Comparison of ENCODE assay signal across 31 mouse cellular contexts in the genomic region with DNA sequence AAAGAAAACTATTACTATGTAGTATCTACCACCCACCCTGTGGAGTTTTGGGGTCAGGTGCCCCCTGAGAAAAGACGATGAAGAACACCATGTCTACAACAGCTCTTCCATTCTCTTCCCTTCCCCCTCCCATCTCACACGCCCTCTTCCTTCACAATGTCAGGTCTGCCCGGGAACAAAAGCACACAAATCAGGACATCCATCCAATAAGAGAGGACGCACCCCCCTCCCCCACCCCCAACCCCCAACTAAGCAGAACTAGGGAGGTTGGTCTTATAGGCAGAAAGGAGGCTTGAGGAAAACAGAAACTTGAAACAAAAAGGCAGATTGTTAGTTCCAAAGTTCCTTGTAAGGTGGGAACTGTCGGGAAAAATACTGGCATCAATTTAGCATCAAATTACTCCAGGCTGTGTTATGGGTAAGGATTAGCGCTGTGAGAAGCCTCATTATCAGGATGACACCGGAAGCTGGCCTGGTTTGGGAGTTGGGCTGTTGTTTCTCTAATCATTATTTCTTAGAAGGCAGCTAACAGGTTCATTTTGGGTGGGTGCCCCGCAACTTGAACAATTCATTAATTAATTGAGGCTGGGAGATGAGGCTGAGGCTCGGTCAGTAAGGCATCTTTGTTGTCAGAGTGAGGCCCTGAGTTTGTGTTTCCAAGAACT. TPM values are rescaled to one million over a fixed set of nuclear protein-coding genes. Genes with fewer than 3 reads are reported as not detected.
DNase-seq lines count a peak whose midpoint lies in the region; ATAC-seq and TF ChIP-seq lines count a peak whose summit lies in the region.
"Had no signal": no experiment of that assay in that cellular context is flagged by ENCODE, and none has a peak within 500 bp of the region (broad histone marks: within the 10 kb centered on the region; RNA-seq: fewer than 3 reads in every experiment).

No protein-coding gene starts in this region.

- H3K27ac ChIP-seq in forebrain, embryonic 12.5 days, result no peak overlapping the region
- no peak overlapping the region for H3K27ac ChIP-seq in forebrain, embryonic 15.5 days (replicated peaks)
- H3K27ac ChIP-seq in ES-Bruce4 (ENCODE audit: insufficient read depth, low read length), result peak overlapping the region; percentile 93
- no peak overlapping the region; the same call in 1 of the 2 replicates for H3K27ac ChIP-seq in embryonic facial prominence, embryonic 10.5 days (replicated peaks)
- H3K27ac ChIP-seq in neural tube, embryonic 15.5 days (replicated peaks), result no peak overlapping the region
- H3K27ac ChIP-seq in heart, embryonic 11.5 days (ENCODE audit: low read depth, low read length), result no peak overlapping the region
- H3K27ac ChIP-seq: embryonic facial prominence, embryonic 15.5 days; heart, adult 2 months; heart, embryonic 13.5 days; hindbrain, embryonic 13.5 days; liver, embryonic 12.5 days; midbrain, embryonic 15.5 days had no signal

- H3K9me3 ChIP-seq in forebrain, embryonic 12.5 days, result no peaks in the 10 kb centered on the region
- H3K9me3 ChIP-seq in forebrain, embryonic 15.5 days, result no peaks in the 10 kb centered on the region
- H3K9me3 ChIP-seq in ES-Bruce4 (replicated peaks; ENCODE audit: control insufficient read depth, insufficient read depth, low read length, poor library complexity, severe bottlenecking), result no peaks in the 10 kb centered on the region
- no peaks in the 10 kb centered on the region for H3K9me3 ChIP-seq in embryonic facial prominence, embryonic 10.5 days
- H3K9me3 ChIP-seq in neural tube, embryonic 15.5 days (replicated peaks), result no peaks in the 10 kb centered on the region
- no peaks in the 10 kb centered on the region for H3K9me3 ChIP-seq in heart, embryonic 11.5 days (replicated peaks; ENCODE audit: control insufficient read depth, low read length)
- H3K9me3 ChIP-seq: embryonic facial prominence, embryonic 15.5 days; heart, embryonic 13.5 days; hindbrain, embryonic 13.5 days; liver, embryonic 12.5 days; megakaryocyte, embryonic 14.5 days; midbrain, embryonic 15.5 days had no signal

- TF ChIP-seq CTCF in ES-Bruce4 (IDR thresholded peaks at IDR 0.05; ENCODE audit: low read depth, low read length), result no peak

- peaks cover 21% of the 10 kb centered on the region for H3K4me1 ChIP-seq in forebrain, embryonic 12.5 days
- peaks cover 16% of the 10 kb centered on the region for H3K4me1 ChIP-seq in forebrain, embryonic 15.5 days
- peaks cover 12% of the 10 kb centered on the region for H3K4me1 ChIP-seq in ES-Bruce4 (ENCODE audit: control insufficient read depth, insufficient read depth, low read length)
- peaks cover 41% of the 10 kb centered on the region for H3K4me1 ChIP-seq in embryonic facial prominence, embryonic 10.5 days
- H3K4me1 ChIP-seq in neural tube, embryonic 15.5 days, result peaks cover 11% of the 10 kb centered on the region
- H3K4me1 ChIP-seq in heart, embryonic 11.5 days (ENCODE audit: control insufficient read depth, insufficient read depth, low read length), result peaks cover 8% of the 10 kb centered on the region

- no peak overlapping the region for H3K4me2 ChIP-seq in forebrain, embryonic 12.5 days
- no peak overlapping the region for H3K4me2 ChIP-seq in forebrain, embryonic 15.5 days (replicated peaks)
- no peak overlapping the region for H3K4me2 ChIP-seq in neural tube, embryonic 15.5 days
- H3K4me2 ChIP-seq in heart, embryonic 11.5 days, result no peak overlapping the region
- H3K4me2 ChIP-seq: embryonic facial prominence, embryonic 15.5 days; heart, embryonic 13.5 days; hindbrain, embryonic 13.5 days; liver, embryonic 12.5 days; midbrain, embryonic 15.5 days had no signal

- TF ChIP-seq EP300 in ES-Bruce4 (IDR thresholded peaks at IDR 0.05; ENCODE audit: insufficient read depth, low read depth, low read length), result 0 out of 2 replicates have a peak, but pooled peaks have one; percentile 33

- DNase-seq in ES-CJ7 (ENCODE audit: low read depth, low spot score), result peak; percentile 86
- peak; percentile 23 for DNase-seq in embryonic facial prominence, embryonic 10.5 days (ENCODE audit: low spot score)
- no peak for DNase-seq in urinary bladder, adult 2 months (ENCODE audit: low spot score)
- DNase-seq: adrenal gland, postnatal 25 days; B cell, adult 2 months; cerebellum, adult 18-20 months; cerebellum, postnatal 25 days; heart, adult 2 months; heart, postnatal 10 days; kidney, adult 9 months; kidney, postnatal 10 days; layer of hippocampus, postnatal 36 days; left cerebral cortex, postnatal 4 days; liver, postnatal 0 days; lung, postnatal 4 days; right cerebral cortex, postnatal 14 days; thymus, postnatal 4 days had no signal

- no peak for TF ChIP-seq POLR2A in ES-Bruce4 (IDR thresholded peaks at IDR 0.05; ENCODE audit: insufficient read depth, low read length)

- H3K9ac ChIP-seq in forebrain, embryonic 12.5 days, result no peak overlapping the region
- no peak overlapping the region for H3K9ac ChIP-seq in forebrain, embryonic 15.5 days (replicated peaks)
- H3K9ac ChIP-seq in ES-Bruce4 (ENCODE audit: low read depth, poor library complexity, severe bottlenecking), result no peak overlapping the region
- no peak overlapping the region for H3K9ac ChIP-seq in neural tube, embryonic 15.5 days (replicated peaks)
- H3K9ac ChIP-seq in heart, embryonic 11.5 days (ENCODE audit: low read depth, low read length), result no peak overlapping the region
- H3K9ac ChIP-seq: embryonic facial prominence, embryonic 15.5 days; heart, embryonic 13.5 days; hindbrain, embryonic 13.5 days; liver, embryonic 12.5 days; liver, postnatal 0 days; midbrain, embryonic 15.5 days had no signal

- peak; percentile 15; the same call in 1 of the 2 replicates for ATAC-seq in forebrain, embryonic 12.5 days (ENCODE audit: low FRiP score)
- ATAC-seq in forebrain, embryonic 15.5 days (replicated peaks), result no peak
- no peak for ATAC-seq in neural tube, embryonic 15.5 days (ENCODE audit: low FRiP score)
- ATAC-seq in heart, embryonic 11.5 days (replicated peaks; ENCODE audit: insufficient number of reproducible peaks, low FRiP score, low TSS enrichment), result no peak
- ATAC-seq: intestine, postnatal 0 days; liver, embryonic 12.5 days; liver, postnatal 0 days; midbrain, embryonic 15.5 days; Patski had no signal

- H3K36me3 ChIP-seq in forebrain, embryonic 12.5 days (replicated peaks), result no peaks in the 10 kb centered on the region
- H3K36me3 ChIP-seq in forebrain, embryonic 15.5 days, result no peaks in the 10 kb centered on the region
- H3K36me3 ChIP-seq in ES-Bruce4 (ENCODE audit: control insufficient read depth, insufficient read depth, low read length, poor library complexity, severe bottlenecking), result no peaks in the 10 kb centered on the region
- no peaks in the 10 kb centered on the region for H3K36me3 ChIP-seq in embryonic facial prominence, embryonic 10.5 days (replicated peaks)
- H3K36me3 ChIP-seq in neural tube, embryonic 15.5 days, result no peaks in the 10 kb centered on the region
- H3K36me3 ChIP-seq in heart, embryonic 11.5 days (ENCODE audit: control insufficient read depth, insufficient read depth, low read length), result no peaks in the 10 kb centered on the region
- H3K36me3 ChIP-seq: embryonic facial prominence, embryonic 15.5 days; heart, embryonic 13.5 days; hindbrain, embryonic 13.5 days; liver, embryonic 12.5 days; midbrain, embryonic 15.5 days had no signal

- WGBS in forebrain, embryonic 12.5 days, result 4% methylated on average over 9 of the region's 9 CpGs
- WGBS in forebrain, embryonic 15.5 days, result 3% methylated on average over 9 of the region's 9 CpGs
- WGBS in embryonic facial prominence, embryonic 10.5 days, result 5% methylated on average over 9 of the region's 9 CpGs
- 22% methylated on average over 9 of the region's 9 CpGs for WGBS in neural tube, embryonic 15.5 days
- 22% methylated on average over 9 of the region's 9 CpGs for WGBS in heart, embryonic 11.5 days (ENCODE audit: insufficient replicate concordance)

- no peak overlapping the region for H3K4me3 ChIP-seq in forebrain, embryonic 12.5 days (replicated peaks)
- no peak overlapping the region for H3K4me3 ChIP-seq in forebrain, embryonic 15.5 days
- no peak overlapping the region for H3K4me3 ChIP-seq in ES-Bruce4 (ENCODE audit: low read depth, low read length)
- H3K4me3 ChIP-seq in embryonic facial prominence, embryonic 10.5 days, result no peak overlapping the region
- H3K4me3 ChIP-seq in neural tube, embryonic 15.5 days (replicated peaks), result no peak overlapping the region
- H3K4me3 ChIP-seq in heart, embryonic 11.5 days (ENCODE audit: low read depth, low read length), result no peak overlapping the region
- H3K4me3 ChIP-seq: embryonic facial prominence, embryonic 15.5 days; heart, adult 2 months; heart, embryonic 13.5 days; hindbrain, embryonic 13.5 days; liver, embryonic 12.5 days; megakaryocyte, embryonic 14.5 days; midbrain, embryonic 15.5 days had no signal

- H3K27me3 ChIP-seq in forebrain, embryonic 12.5 days, result peaks cover 34% of the 10 kb centered on the region
- H3K27me3 ChIP-seq in forebrain, embryonic 15.5 days, result peaks cover 14% of the 10 kb centered on the region; the same call in 1 of the 2 replicates
- H3K27me3 ChIP-seq in ES-Bruce4 (ENCODE audit: control insufficient read depth, insufficient read depth, low read length, poor library complexity, severe bottlenecking), result no peaks in the 10 kb centered on the region
- H3K27me3 ChIP-seq in embryonic facial prominence, embryonic 10.5 days (replicated peaks; ENCODE audit: low read depth, poor library complexity, severe bottlenecking), result peaks cover 19% of the 10 kb centered on the region
- H3K27me3 ChIP-seq in neural tube, embryonic 15.5 days (replicated peaks), result peaks cover 20% of the 10 kb centered on the region
- H3K27me3 ChIP-seq in heart, embryonic 11.5 days (ENCODE audit: control insufficient read depth, insufficient read depth, low read length), result no peaks in the 10 kb centered on the region
- H3K27me3 ChIP-seq: heart, embryonic 13.5 days; Patski had no signal

RNA-seq across cellular contexts. Expression of a gene that starts 4.0 kb away (rescaled TPM):
- 5.2 and 5.3 TPM in 2 replicates for polyA plus RNA-seq in forebrain, embryonic 12.5 days (2016; fragmentation: Nextera tagmentation; extraction: Ambion mirVana)
- 4.5 and 5.8 TPM in 2 replicates for polyA plus RNA-seq in forebrain, embryonic 15.5 days (2015; fragmentation: Nextera tagmentation; extraction: Ambion mirVana)
- polyA plus RNA-seq in ES-Bruce4 (2011; ENCODE audit: insufficient read depth, insufficient read length, low read depth, missing spikeins), result 15.5 and 17.8 TPM in 2 replicates
- 5.2 and 7.2 TPM in 2 replicates for polyA plus RNA-seq in embryonic facial prominence, embryonic 10.5 days (2016; fragmentation: Nextera tagmentation; extraction: Ambion mirVana)
- polyA plus RNA-seq in urinary bladder, adult 2 months (2012; rRNA removed), result 6.6 and 7.6 TPM in 2 replicates
- polyA plus RNA-seq in neural tube, embryonic 15.5 days (2015; fragmentation: Nextera tagmentation; extraction: Ambion mirVana), result 6.5 and 7.7 TPM in 2 replicates
- polyA plus RNA-seq in heart, embryonic 11.5 days (2014; fragmentation: Nextera tagmentation; extraction: Ambion mirVana), result 19.1 and 19.6 TPM in 2 replicates

RNA-seq across cellular contexts. Expression of a gene that starts 43.0 kb away (rescaled TPM):
- 921 and 969 TPM in 2 replicates for polyA plus RNA-seq in forebrain, embryonic 12.5 days (2016; fragmentation: Nextera tagmentation; extraction: Ambion mirVana)
- 1,549 and 1,577 TPM in 2 replicates for polyA plus RNA-seq in forebrain, embryonic 15.5 days (2015; fragmentation: Nextera tagmentation; extraction: Ambion mirVana)
- polyA plus RNA-seq in ES-Bruce4 (2011; ENCODE audit: insufficient read depth, insufficient read length, low read depth, missing spikeins), result 319 and 354 TPM in 2 replicates
- polyA plus RNA-seq in embryonic facial prominence, embryonic 10.5 days (2016; fragmentation: Nextera tagmentation; extraction: Ambion mirVana), result 693 and 727 TPM in 2 replicates
- 364 and 515 TPM in 2 replicates for polyA plus RNA-seq in urinary bladder, adult 2 months (2012; rRNA removed)
- polyA plus RNA-seq in neural tube, embryonic 15.5 days (2015; fragmentation: Nextera tagmentation; extraction: Ambion mirVana), result 1,502 and 1,904 TPM in 2 replicates
- 639 and 662 TPM in 2 replicates for polyA plus RNA-seq in heart, embryonic 11.5 days (2014; fragmentation: Nextera tagmentation; extraction: Ambion mirVana)

RNA-seq across cellular contexts. Expression of a gene that starts 43.1 kb away (rescaled TPM):
- polyA plus RNA-seq in forebrain, embryonic 12.5 days (2016; fragmentation: Nextera tagmentation; extraction: Ambion mirVana), result 23.7 and 30.2 TPM in 2 replicates
- 25.5 and 26.0 TPM in 2 replicates for polyA plus RNA-seq in forebrain, embryonic 15.5 days (2015; fragmentation: Nextera tagmentation; extraction: Ambion mirVana)
- polyA plus RNA-seq in ES-Bruce4 (2011; ENCODE audit: insufficient read depth, insufficient read length, low read depth, missing spikeins), result 14.1 and 16.0 TPM in 2 replicates
- polyA plus RNA-seq in embryonic facial prominence, embryonic 10.5 days (2016; fragmentation: Nextera tagmentation; extraction: Ambion mirVana), result 19.8 and 20.7 TPM in 2 replicates
- 8.1 and 9.5 TPM in 2 replicates for polyA plus RNA-seq in urinary bladder, adult 2 months (2012; rRNA removed)
- 17.3 and 17.9 TPM in 2 replicates for polyA plus RNA-seq in neural tube, embryonic 15.5 days (2015; fragmentation: Nextera tagmentation; extraction: Ambion mirVana)
- polyA plus RNA-seq in heart, embryonic 11.5 days (2014; fragmentation: Nextera tagmentation; extraction: Ambion mirVana), result 11.8 and 13.1 TPM in 2 replicates
- polyA plus RNA-seq: small intestine, adult 2 months had no signal
